Mouse (Mus musculus): ENCODE measurements around the gene Ldlrad2. TPM values are rescaled to one million over a fixed set of nuclear protein-coding genes. Genes with fewer than 3 reads are reported as not detected.

Ldlrad2 gene
- polyA plus RNA-seq, 1 experiment = not detected

DNA sequence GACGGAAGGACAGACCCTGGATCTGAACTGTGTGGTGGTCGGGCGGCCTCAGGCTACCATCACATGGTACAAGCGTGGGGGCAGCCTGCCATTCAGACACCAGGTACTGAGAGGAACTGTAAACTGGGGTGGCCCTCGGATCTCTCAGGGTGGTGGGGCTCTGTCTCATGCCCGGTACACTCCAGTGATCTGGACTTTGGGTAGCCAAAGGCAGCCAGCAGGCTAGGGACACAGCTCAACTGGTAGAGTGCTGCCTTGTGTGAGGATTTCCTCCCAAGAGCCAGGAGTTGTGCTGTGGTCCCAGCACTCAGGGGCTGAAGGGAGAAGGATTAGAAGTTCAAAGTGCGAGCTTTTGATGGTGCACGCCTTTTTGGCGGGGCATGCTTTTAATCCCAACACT is 28.8 kb downstream of the Ldlrad2 start:
- no peak overlapping the region for H3K4me3 ChIP-seq
- TF ChIP-seq SRF (IDR thresholded peaks at IDR 0.05; ENCODE audit: control insufficient read depth, insufficient read length, low read depth) (no peak), USF1 (IDR thresholded peaks at IDR 0.05; ENCODE audit: low read depth) (no peak), REST (IDR thresholded peaks at IDR 0.05; ENCODE audit: insufficient read depth, insufficient read length) (no peak), MYOD1 (IDR thresholded peaks at IDR 0.05; ENCODE audit: control insufficient read depth in 1 of 3, insufficient read length in 2 of 3, low read depth in 2 of 3) (no peak), POLR2AphosphoS2 (IDR thresholded peaks at IDR 0.05; ENCODE audit: insufficient read length, low read depth) (no peak), CEBPB (IDR thresholded peaks at IDR 0.05; ENCODE audit: insufficient read depth, poor library complexity, severe bottlenecking) (no peak), TCF3 (IDR thresholded peaks at IDR 0.05; ENCODE audit: insufficient read length, low read depth) (no peak), E2F4 (IDR thresholded peaks at IDR 0.05; ENCODE audit: insufficient read depth) (no peak), MYOG (IDR thresholded peaks at IDR 0.05; ENCODE audit: control insufficient read depth in 1 of 3, insufficient read depth in 1 of 3, insufficient read length in 2 of 3, low read depth in 2 of 3) (no peak), POLR2A (IDR thresholded peaks at IDR 0.05; ENCODE audit: insufficient read length, low read depth) (no peak), MAX (IDR thresholded peaks at IDR 0.05; ENCODE audit: low read depth) (no peak), TCF12 (IDR thresholded peaks at IDR 0.05; ENCODE audit: insufficient read depth, poor library complexity, severe bottlenecking) (no peak)
- H3K4me2 ChIP-seq (ENCODE audit: low read depth) = no peak overlapping the region
- peaks cover 68% of the 10 kb centered on the region for H3K36me3 ChIP-seq (ENCODE audit: control insufficient read depth, insufficient read depth)
- no peak overlapping the region for H3ac ChIP-seq (ENCODE audit: control insufficient read depth, insufficient read length)
- no peaks in the 10 kb centered on the region for H3K79me2 ChIP-seq (ENCODE audit: control insufficient read depth, insufficient read depth)
- no peaks in the 10 kb centered on the region for H3K27me3 ChIP-seq (ENCODE audit: control insufficient read depth, insufficient read depth, insufficient read length)

DNA sequence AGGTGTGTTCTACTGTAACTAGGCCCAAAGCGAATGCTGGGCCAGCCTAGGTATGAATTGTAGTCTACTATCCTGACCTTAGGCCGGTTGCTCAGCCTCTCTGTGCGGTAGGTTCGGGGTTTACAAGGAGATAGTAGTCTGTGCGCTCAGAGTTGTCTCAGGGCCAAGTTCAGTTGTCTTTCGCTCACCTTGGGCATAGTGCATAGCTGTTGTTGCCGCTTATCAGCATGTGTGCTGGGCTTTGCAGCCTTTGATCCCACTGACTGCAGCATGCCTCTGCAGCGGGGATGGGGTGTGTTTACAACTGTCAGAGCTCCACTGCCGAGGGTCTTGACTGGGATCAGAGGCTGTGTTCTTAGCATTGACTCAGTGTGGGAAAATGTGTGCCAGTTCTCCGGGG is 31.4 kb downstream of the Ldlrad2 start:
- Histone ChIP-seq H3K4me3 (no peak overlapping the region), H3K79me2 (ENCODE audit: control insufficient read depth, insufficient read depth) (no peaks in the 10 kb centered on the region), H3K36me3 (ENCODE audit: control insufficient read depth, insufficient read depth) (peaks cover 61% of the 10 kb centered on the region), H3K4me2 (ENCODE audit: low read depth) (no peak overlapping the region), H3ac (ENCODE audit: control insufficient read depth, insufficient read length) (no peak overlapping the region), H3K27me3 (ENCODE audit: control insufficient read depth, insufficient read depth, insufficient read length) (no peaks in the 10 kb centered on the region)
- no peak for TF ChIP-seq SRF (IDR thresholded peaks at IDR 0.05; ENCODE audit: control insufficient read depth, insufficient read length, low read depth)
- peak; percentile 30 for TF ChIP-seq POLR2AphosphoS2 (IDR thresholded peaks at IDR 0.05; ENCODE audit: insufficient read length, low read depth)

DNA sequence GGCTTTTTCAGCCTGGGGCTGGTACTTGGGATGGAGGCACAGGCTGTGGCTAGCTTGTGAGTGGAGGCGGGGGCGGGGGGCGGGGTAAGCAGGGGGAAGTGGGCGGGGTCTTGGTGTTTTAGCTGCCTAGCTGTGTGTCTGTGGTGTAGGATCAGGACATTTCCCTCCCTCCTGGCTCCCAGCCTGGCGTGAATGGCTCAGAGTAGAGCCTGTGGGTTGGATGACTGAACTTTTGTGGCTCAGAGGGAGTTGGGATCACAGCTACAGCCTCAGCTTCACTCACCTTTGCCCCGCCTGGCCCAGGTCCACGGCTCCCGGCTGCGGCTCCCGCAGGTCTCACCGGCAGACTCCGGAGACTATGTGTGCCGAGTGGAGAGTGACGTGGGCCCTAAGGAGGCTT is 34.0 kb downstream of the Ldlrad2 start:
- H3K36me3 ChIP-seq (ENCODE audit: control insufficient read depth, insufficient read depth) = peaks cover 59% of the 10 kb centered on the region

GRCm38 (mm10) chr4:137527872-137528271 is 46.5 kb downstream of the Ldlrad2 start:
- peaks cover 32% of the 10 kb centered on the region for H3K36me3 ChIP-seq (ENCODE audit: control insufficient read depth, insufficient read depth)
- H3K27me3 ChIP-seq (ENCODE audit: control insufficient read depth, insufficient read depth, insufficient read length) = no peaks in the 10 kb centered on the region
- no peaks in the 10 kb centered on the region for H3K79me2 ChIP-seq (ENCODE audit: control insufficient read depth, insufficient read depth)
- H3K4me2 ChIP-seq (ENCODE audit: low read depth) = no peak overlapping the region
- H3ac ChIP-seq (ENCODE audit: control insufficient read depth, insufficient read length) = no peak overlapping the region
- no peak overlapping the region for H3K4me3 ChIP-seq
- no peak for TF ChIP-seq CEBPB (IDR thresholded peaks at IDR 0.05; ENCODE audit: insufficient read depth, poor library complexity, severe bottlenecking)
- TF ChIP-seq POLR2A (IDR thresholded peaks at IDR 0.05; ENCODE audit: insufficient read length, low read depth) = no peak
- TF ChIP-seq POLR2AphosphoS2 (IDR thresholded peaks at IDR 0.05; ENCODE audit: insufficient read length, low read depth) = no peak
- no peak for TF ChIP-seq REST (IDR thresholded peaks at IDR 0.05; ENCODE audit: insufficient read depth, insufficient read length)
- no peak for TF ChIP-seq MYOD1 (IDR thresholded peaks at IDR 0.05; ENCODE audit: control insufficient read depth in 1 of 3, insufficient read length in 2 of 3, low read depth in 2 of 3)
- TF ChIP-seq E2F4 (IDR thresholded peaks at IDR 0.05; ENCODE audit: insufficient read depth) = no peak
- TF ChIP-seq USF1 (IDR thresholded peaks at IDR 0.05; ENCODE audit: low read depth) = no peak

More for the DNA sequence above, 34.0 kb downstream of the Ldlrad2 start:
- Histone ChIP-seq H3K4me2 (ENCODE audit: low read depth) (no peak overlapping the region), H3K27me3 (ENCODE audit: control insufficient read depth, insufficient read depth, insufficient read length) (no peaks in the 10 kb centered on the region), H3ac (ENCODE audit: control insufficient read depth, insufficient read length) (no peak overlapping the region), H3K79me2 (ENCODE audit: control insufficient read depth, insufficient read depth) (no peaks in the 10 kb centered on the region), H3K4me3 (no peak overlapping the region)
- TF ChIP-seq E2F4 (IDR thresholded peaks at IDR 0.05; ENCODE audit: insufficient read depth) (no peak), MYOG (IDR thresholded peaks at IDR 0.05; ENCODE audit: control insufficient read depth in 1 of 3, insufficient read depth in 1 of 3, insufficient read length in 2 of 3, low read depth in 2 of 3) (peak in 1 of 3 experiments; percentile 42), TCF12 (IDR thresholded peaks at IDR 0.05; ENCODE audit: insufficient read depth, poor library complexity, severe bottlenecking) (no peak), POLR2A (IDR thresholded peaks at IDR 0.05; ENCODE audit: insufficient read length, low read depth) (peak; percentile 5)

GRCm38 (mm10) chr4:137527368-137527767 is 47.0 kb downstream of the Ldlrad2 start:
- no peak overlapping the region for H3K4me3 ChIP-seq
- H3K27me3 ChIP-seq (ENCODE audit: control insufficient read depth, insufficient read depth, insufficient read length) = no peaks in the 10 kb centered on the region
- no peak overlapping the region for H3ac ChIP-seq (ENCODE audit: control insufficient read depth, insufficient read length)
- no peak for TF ChIP-seq POLR2AphosphoS2 (IDR thresholded peaks at IDR 0.05; ENCODE audit: insufficient read length, low read depth)
- no peak for TF ChIP-seq USF1 (IDR thresholded peaks at IDR 0.05; ENCODE audit: low read depth)
- no peak for TF ChIP-seq CEBPB (IDR thresholded peaks at IDR 0.05; ENCODE audit: insufficient read depth, poor library complexity, severe bottlenecking)
- TF ChIP-seq SRF (IDR thresholded peaks at IDR 0.05; ENCODE audit: control insufficient read depth, insufficient read length, low read depth) = no peak
- TF ChIP-seq TCF3 (IDR thresholded peaks at IDR 0.05; ENCODE audit: insufficient read length, low read depth) = no peak
- no peaks in the 10 kb centered on the region for H3K79me2 ChIP-seq (ENCODE audit: control insufficient read depth, insufficient read depth)
- H3K36me3 ChIP-seq (ENCODE audit: control insufficient read depth, insufficient read depth) = peaks cover 36% of the 10 kb centered on the region
- H3K4me2 ChIP-seq (ENCODE audit: low read depth) = no peak overlapping the region
